Mouse (Mus musculus) spleen, postnatal 36 days (tissue): ENCODE results near the gene Wdr62.
"Not testable (repeated sequence)": the region's sequence is repeated elsewhere in the genome, so short reads cannot be mapped to it uniquely, and the experiment has no call there.

Experiments
- DNase-seq, 2 experiments: peaks; one replicate each; pipeline ENCODE4 v3.0.0; 2022; ENCODE audit warnings: low spot score in 2 of 2, mixed read lengths in 1 of 2

Wdr62 gene

GRCm38 (mm10) chr7:30265531-30265930 lies 14.7 kb downstream of the Wdr62 start:
- DNase-seq, result no peak

DNA sequence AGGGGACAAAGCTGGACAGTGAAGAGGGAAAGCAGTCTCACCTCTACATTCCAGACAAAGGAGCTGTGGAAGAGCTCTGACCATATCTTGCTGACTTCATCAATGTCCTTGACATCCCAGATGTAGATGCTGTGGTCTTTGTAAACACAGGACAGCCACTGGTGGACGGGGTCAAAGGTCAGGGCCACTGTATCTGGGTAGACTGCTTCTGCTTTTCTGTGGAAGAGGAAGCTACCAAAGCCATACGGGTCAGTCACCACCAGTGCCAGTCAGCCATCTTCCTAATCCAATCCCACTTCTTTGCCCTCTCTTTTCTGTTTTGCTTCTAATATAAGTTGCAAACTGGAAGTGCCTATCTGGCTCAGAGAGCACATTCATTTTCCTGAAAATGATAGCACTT lies 15.2 kb downstream of the Wdr62 start:
- no peak for DNase-seq

GRCm38 (mm10) chr7:30251956-30252954 lies 28.0 kb downstream of the Wdr62 start:
- DNase-seq, result peak; percentile 5 to 11

DNA sequence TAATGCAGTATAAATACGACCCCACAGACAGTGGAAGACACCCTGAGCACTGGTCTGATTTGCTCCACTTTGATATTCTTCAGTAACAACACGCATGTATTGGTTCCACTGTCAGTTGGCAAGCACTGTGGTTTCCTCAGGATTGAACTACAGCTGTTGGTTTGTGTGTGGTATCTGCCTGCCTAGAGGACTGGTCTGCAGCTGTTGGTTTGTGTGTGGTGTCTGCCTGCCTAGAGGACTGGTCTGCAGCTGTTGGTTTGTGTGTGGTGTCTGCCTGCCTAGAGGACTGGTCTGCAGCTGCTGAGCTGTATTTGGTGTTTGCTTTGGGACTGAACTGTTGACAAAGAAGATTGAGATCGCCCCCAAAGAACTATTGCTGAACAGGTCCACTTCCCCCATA lies 42.8 kb downstream of the Wdr62 start:
- not testable (repeated sequence) for DNase-seq

DNA sequence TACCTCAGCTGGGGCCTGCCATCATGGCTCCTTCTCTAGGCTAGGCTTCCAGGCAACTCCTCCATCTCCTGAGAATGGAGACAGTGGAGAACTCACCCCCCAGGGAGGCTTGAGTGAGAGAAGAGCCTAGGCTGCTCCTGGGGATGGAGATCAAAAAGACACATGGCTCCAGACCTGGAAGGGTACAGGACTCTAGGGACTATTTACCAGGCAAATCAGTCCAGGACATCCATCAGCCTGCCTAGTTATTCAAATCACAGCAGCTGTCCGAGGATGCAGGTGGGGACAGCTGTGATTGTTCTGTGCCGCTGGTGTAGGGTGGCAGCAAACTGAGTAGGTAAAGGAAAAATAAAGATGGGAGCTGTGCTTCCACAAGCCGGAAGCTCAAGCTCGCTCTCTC lies 44.6 kb downstream of the Wdr62 start, which contains the start of gene Ovol3:
TSS of gene Ovol3 (minus strand) at position 101 of the 400 bp plus-strand sequence.
- DNase-seq, result no peak

- no peak for DNase-seq
Observed at GRCm38 (mm10) chr7:30235091-30235490, 45.1 kb downstream of the Wdr62 start.

- DNase-seq, result no peak
Observed at GRCm38 (mm10) chr7:30234276-30234858, 45.9 kb downstream of the Wdr62 start.

DNA sequence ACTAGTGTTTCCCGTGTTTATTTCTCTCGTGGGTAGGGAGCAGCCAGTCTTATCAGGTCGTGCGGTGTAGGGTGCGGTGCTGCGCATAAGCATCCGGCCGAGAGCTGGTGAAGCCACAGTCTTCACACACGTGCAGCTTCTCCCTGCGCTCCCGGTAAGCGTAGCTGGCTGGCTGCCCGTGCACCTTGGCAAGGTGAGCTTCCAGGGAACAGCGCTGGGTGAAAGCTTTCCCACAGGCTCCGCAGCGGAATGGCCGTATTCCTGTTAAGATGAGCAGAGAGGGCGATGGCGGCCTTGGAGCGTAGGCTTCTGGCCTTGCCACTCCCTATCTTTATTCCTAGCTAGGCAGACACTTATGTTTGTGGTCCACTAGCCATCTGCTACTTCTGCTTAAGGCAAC lies 46.8 kb downstream of the Wdr62 start:
- DNase-seq, result no peak

DNA sequence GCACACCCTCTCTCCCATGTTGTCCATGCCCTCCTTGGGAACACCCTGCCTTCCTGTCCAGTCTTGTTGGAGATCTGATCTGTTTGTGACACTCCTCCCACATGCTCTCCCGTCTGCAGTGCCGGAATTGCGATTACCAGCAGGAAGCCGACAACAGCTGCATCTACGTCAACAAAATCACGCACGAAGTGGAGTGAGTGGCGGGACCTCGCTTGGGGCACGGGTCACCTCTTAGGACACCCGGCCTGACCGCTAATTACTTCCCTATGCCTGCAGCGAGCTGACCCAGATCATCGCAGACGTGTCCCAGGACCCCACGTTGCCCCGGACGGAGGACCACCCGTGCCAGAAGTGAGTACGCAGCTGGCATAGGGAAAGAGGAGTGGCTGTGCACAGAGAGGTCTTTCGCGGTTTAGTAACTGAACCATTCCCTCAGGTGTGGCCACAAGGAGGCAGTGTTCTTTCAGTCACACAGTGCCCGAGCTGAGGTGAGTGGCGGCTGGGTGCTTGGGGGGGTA lies 47.5 kb downstream of the Wdr62 start:
- DNase-seq, result peak; percentile 36 to 55

GRCm38 (mm10) chr7:30231669-30232454 lies 48.4 kb downstream of the Wdr62 start, which contains the start of the genes Polr2i and Tbcb:
Gene Polr2i, plus strand, starts transcription at chr7:30231948.
Gene Tbcb, minus strand, starts transcription at chr7:30232272.
- peak; percentile 95 to 96 for DNase-seq

GRCm38 (mm10) chr7:30231328-30231668 lies 48.9 kb downstream of the Wdr62 start:
- DNase-seq, result no peak

DNA sequence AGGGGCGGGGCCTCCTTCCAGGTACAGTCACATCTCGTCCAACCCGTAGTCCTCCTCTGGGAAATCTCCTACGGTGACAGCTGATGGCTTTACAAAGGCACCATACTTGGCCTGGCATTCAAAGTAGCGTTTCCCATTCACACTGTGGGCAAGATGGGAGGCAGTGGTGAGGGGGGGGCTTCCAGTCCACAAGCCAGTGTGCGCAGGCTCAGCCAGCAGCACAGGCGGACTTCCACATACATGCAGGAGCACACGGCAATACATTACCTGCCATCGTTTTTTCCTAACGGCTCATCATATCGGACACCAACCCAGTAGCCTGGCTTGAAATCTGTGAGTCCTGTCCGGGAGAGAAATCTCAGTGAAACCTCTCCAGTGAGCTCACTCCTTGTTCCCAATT lies 56.0 kb downstream of the Wdr62 start:
- DNase-seq, result no peak

DNA sequence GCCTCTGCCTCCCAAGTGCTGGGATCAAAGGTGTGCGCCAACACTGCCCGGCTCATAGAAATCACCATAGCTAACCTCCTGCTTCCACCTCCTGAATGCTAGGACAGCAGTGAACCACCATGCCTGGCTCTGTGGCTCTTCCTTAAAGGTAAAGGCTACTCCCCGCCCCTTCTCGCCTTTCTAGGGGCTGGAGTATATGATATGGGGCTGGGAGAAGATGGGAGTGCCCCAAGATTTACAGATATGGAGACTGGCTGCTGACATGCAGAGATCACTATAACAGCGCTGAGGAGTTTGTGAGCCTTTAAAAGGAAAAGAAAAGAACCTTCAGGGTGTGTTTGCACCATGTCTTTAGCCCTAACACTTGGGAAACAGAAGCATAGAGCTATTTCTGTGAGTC lies 58.0 kb downstream of the Wdr62 start:
- DNase-seq, result no peak

GRCm38 (mm10) chr7:30221433-30221832 lies 58.8 kb downstream of the Wdr62 start:
- DNase-seq, result no peak

GRCm38 (mm10) chr7:30220008-30220356 lies 60.2 kb downstream of the Wdr62 start:
- DNase-seq, result no peak

- DNase-seq, result no peak
Observed at GRCm38 (mm10) chr7:30219293-30220007, 60.8 kb downstream of the Wdr62 start.

DNA sequence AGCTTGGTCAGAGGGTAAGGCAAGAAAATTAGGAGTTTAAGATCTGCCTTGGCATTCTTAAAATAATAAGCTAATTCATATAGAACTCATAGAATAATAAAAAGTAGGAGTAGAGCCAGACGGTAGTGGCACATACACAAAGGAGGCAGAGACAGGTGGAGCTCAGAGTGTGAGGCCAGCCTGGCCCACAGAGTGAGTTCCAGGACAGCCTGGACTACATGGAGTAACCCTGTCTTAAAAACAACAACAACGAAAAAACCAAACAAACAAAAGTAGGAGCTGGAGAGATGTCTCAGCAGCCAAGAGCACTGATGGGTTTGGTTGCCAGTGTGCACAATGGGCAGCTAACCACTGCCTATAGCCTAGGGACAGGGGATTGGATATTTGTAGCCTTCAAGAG lies 62.9 kb downstream of the Wdr62 start:
- no peak for DNase-seq

DNA sequence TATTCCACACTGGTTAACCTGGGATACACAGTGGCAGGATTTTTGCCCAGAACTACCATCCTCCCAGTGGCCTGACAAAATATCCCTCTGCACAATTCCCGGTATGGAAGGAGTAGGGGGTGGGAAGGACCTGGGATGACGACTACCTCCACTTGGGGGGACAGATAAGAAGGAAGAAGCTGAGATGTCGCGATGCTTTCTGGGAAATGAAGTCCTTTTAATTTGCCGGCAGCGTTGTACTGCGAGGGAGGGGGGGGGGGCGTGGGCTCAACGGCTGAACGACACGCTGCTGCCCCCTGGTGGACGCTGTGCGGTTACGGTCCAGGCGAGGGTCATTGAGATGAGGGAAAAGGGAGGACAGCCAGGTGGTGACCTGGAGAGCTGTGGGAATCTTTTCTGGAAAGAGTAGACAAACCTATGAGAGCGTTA lies 63.5 kb downstream of the Wdr62 start:
- peak; percentile 65 to 72 for DNase-seq

DNA sequence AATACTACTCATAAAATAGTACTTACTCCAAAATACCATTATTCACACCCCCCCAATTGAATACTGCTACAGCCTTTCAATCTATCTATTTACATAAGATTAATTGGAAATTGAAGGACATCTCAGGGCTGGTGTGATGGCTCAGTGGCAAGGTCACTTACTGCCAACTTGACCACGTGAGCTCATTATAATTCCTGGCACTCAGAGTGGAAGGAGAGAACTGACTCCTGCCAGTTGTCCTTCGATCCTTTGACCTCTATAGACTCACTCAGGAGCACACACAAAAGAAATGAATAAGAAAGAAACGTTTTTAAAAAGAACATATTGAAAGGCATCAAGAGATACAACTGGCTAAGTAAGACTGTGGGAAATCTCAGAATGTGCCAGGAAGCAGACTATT lies 64.3 kb downstream of the Wdr62 start:
- no peak for DNase-seq

- DNase-seq, result no peak
Observed at GRCm38 (mm10) chr7:30213881-30214280, 66.3 kb downstream of the Wdr62 start.

GRCm38 (mm10) chr7:30211025-30211424 lies 69.2 kb downstream of the Wdr62 start:
- no peak for DNase-seq
